Mouse (Mus musculus) liver, embryonic 16.5 days (tissue): Measurements from ENCODE around the gene Bnc2. TPM values are rescaled to one million over a fixed set of nuclear protein-coding genes. Genes with fewer than 3 reads are reported as not detected.

ENCODE experiments used
- ATAC-seq: fragments of 200-750 bp; cut with Nextera tagmentation; 2 replicates; pipeline ENCODE4 v1.8.0; 2017; ENCODE audit warnings: low read depth, mild to moderate bottlenecking, moderate number of reproducible peaks, moderate library complexity
- H3K27ac ChIP-seq: fragments of 300-500 bp; sonication (generic); 2 replicates; pipeline ENCODE4 v1.5.1; 2014; ENCODE audit warnings: mild to moderate bottlenecking, low read length
- H3K27me3 ChIP-seq: fragments of 300-500 bp; sonication (generic); 2 replicates; pipeline ENCODE4 v1.6.1; 2014; ENCODE audit warnings: low read depth, low read length, mixed read lengths; ENCODE audit not compliant: control insufficient read depth, insufficient read depth
- H3K36me3 ChIP-seq: fragments of 300-500 bp; sonication (generic); 2 replicates; pipeline ENCODE4 v1.6.1; 2014; ENCODE audit warnings: mild to moderate bottlenecking; ENCODE audit not compliant: control insufficient read depth, insufficient read depth
- H3K4me1 ChIP-seq: fragments of 300-500 bp; sonication (generic); 2 replicates; pipeline ENCODE4 v1.6.1; 2014; ENCODE audit warnings: low read depth, low read length, mixed read lengths; ENCODE audit not compliant: control insufficient read depth
- H3K4me2 ChIP-seq: fragments of 300-500 bp; sonication (generic); 2 replicates; pipeline ENCODE4 v1.6.1; 2014; ENCODE audit warnings: low read depth, low read length, mixed read lengths
- H3K4me3 ChIP-seq: fragments of 300-500 bp; sonication (generic); 2 replicates; pipeline ENCODE4 v1.5.1; 2014; ENCODE audit warnings: low read depth, mild to moderate bottlenecking, low read length
- H3K9ac ChIP-seq: fragments of 300-500 bp; sonication (generic); 2 replicates; pipeline ENCODE4 v1.6.1; 2014; ENCODE audit warnings: low read depth, low read length
- H3K9me3 ChIP-seq: fragments of 300-500 bp; sonication (generic); replicated peaks from 2 replicates; pipeline ENCODE4 v1.6.1; 2016; ENCODE audit warnings: low read length; ENCODE audit not compliant: control insufficient read depth
- WGBS: fragments of 180-500 bp; shearing (Covaris S2); extraction: QIAGEN DNeasy Blood & Tissue Kit; methylation state at CpG from one replicate; pipeline ENCODE4 v1.1.7; 2014; ENCODE audit not compliant: insufficient replicate concordance; 5-methylcytosine and 5-hydroxymethylcytosine counted together
- polyA plus RNA-seq: library from polyadenylated mRNA; unstranded; fragments of >200 nt; fragmentation: Nextera tagmentation; extraction: Ambion mirVana; gene quantifications from 2 replicates; pipeline ENCODE4 v1.2.1, GENCODE M21; 2015

The Bnc2 gene
- polyA plus RNA-seq, 1 experiment from 2014 or later, result 0.33 TPM

DNA sequence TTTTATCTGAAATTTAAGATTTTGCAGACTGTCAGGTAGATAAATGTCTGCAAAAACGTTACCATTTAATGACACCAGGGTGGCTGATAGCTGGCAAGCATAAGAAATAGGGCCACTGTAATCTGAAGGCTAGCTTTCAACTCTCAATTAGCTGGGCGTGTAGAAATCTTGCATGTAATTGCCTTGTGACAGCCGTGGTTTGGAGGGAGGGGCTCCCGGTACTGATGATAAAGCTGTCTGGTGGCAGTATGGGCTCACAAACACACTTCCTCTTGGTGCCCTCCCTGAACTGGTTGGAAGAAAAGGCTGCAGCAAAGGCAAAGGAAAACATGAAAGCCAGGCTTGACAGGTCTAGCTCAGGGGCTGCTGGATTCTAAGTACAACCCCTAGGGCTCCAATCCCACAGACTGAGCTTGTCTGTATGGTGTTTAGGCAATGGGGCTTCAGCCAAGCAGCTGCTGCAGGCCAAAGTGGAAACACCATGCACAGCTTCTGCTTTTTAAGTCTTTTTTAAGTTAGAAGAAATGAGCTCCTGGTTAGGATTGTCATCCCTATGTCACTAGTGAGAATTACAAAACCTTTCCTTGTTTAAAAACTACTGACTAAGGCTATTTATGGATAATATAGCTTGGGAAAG is 366.7 kb downstream of the Bnc2 start:
- no peaks in the 10 kb centered on the region for H3K9me3 ChIP-seq
- no peak overlapping the region for H3K27ac ChIP-seq
- ATAC-seq, result no peak
- WGBS, result 8% methylated on average over 4 of the region's 4 CpGs
- no peaks in the 10 kb centered on the region for H3K36me3 ChIP-seq
- H3K9ac ChIP-seq, result no peak overlapping the region
- H3K4me2 ChIP-seq, result no peak overlapping the region
- no peak overlapping the region for H3K4me3 ChIP-seq
- H3K27me3 ChIP-seq, result no peaks in the 10 kb centered on the region
- no peaks in the 10 kb centered on the region for H3K4me1 ChIP-seq

DNA sequence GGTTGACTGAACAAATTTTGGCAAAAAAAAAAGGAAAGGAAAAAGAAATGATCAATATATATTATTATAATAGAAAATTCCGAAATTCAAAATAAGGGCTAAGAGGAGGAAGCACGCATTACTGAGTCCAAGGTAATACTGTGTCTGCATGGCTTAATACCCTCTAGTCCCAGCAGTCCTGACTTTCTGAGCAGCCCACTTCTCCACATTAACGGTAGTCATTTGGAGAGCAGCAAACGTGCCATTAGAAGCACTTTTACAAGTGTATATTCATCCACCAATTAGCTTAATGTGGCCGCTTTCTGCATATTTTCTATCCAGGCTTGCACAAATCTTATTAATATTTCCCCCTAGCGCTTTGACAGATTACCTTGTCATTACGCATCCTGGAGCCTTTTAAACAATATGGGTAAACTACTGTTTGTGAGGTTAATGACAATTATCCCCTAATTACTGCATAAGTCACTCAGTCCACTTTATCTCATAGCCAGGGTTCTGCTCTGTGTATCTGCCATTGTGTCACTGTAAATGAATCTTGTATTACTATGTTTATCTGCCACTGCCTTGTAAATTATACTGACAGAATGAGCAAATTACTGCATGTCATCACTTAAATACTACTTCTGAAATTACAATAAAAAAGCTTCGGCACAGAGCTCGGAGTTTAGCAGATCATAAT is 368.0 kb downstream of the Bnc2 start:
- no peaks in the 10 kb centered on the region for H3K4me1 ChIP-seq
- no peaks in the 10 kb centered on the region for H3K36me3 ChIP-seq
- H3K27me3 ChIP-seq, result no peaks in the 10 kb centered on the region
- no peak overlapping the region for H3K4me2 ChIP-seq
- no peaks in the 10 kb centered on the region for H3K9me3 ChIP-seq
- H3K27ac ChIP-seq, result no peak overlapping the region
- H3K4me3 ChIP-seq, result no peak overlapping the region
- no peak for ATAC-seq
- WGBS, result 66% methylated on average over 9 of the region's 9 CpGs
- H3K9ac ChIP-seq, result no peak overlapping the region

DNA sequence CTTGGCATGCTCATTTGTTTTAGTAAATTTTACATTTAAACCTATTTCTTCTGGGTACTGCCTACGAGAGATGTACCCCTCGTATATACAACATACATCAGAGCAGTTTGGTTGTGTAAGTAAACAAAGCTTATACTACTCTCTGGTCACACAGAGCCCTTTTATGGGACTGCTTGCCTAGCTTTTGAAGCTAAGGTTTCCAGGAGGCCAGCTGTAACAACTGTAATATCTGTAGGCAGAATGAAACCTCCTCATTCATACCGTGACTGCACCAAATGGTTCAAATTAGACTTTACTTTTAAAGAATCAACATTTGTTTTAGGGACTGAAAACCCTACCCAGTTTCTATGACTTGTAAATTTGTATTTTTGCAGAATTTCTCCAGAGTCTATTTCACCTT is 372.1 kb downstream of the Bnc2 start:
- H3K27me3 ChIP-seq, result no peaks in the 10 kb centered on the region
- H3K36me3 ChIP-seq, result no peaks in the 10 kb centered on the region
- H3K9ac ChIP-seq, result no peak overlapping the region
- no peak for ATAC-seq
- no peaks in the 10 kb centered on the region for H3K4me1 ChIP-seq
- no peak overlapping the region for H3K27ac ChIP-seq
- no peak overlapping the region for H3K4me3 ChIP-seq
- 63% methylated on average over 3 of the region's 3 CpGs for WGBS
- H3K9me3 ChIP-seq, result no peaks in the 10 kb centered on the region
- H3K4me2 ChIP-seq, result no peak overlapping the region

DNA sequence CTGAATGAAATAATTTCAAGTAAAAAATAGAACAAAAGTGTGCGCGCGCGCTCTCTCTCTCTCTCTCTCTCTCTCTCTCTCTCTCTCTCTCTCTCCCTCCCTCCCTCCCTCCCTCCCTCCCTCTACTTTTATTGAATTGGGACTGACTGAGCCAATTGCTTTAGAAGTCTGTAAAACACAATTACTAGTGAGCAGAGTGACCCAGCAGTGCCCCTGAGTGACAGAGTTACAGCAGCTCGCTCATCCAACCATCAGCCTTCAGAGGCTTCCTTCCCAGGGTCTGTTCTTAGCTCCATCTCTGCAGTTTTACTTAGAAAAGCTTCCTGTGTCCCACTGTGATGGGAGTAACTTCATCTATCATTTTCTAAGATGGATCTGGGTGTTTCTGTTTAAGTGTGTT is 389.9 kb downstream of the Bnc2 start:
- 85% methylated on average over 5 of the region's 5 CpGs for WGBS
- H3K9me3 ChIP-seq, result no peaks in the 10 kb centered on the region
- ATAC-seq, result no peak

DNA sequence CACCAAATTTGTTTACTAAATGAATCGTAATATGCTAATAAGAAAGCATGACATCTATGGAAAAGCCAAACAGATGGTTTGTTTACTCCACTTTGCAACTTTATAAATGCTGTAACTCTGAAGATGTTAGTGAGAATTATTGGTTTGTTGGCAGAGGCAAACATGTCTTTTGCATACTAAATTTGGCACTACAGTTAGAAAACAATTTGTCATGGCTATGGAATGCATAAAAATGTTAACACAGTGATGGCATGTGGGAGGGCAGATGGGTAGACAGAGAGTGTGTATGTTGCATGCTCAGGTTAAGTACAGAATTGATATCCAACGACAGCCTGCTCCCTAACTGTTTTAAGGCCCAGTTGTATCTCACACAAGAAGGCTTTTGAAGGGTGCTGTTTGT is 392.4 kb downstream of the Bnc2 start:
- H3K27ac ChIP-seq, result no peak overlapping the region
- no peaks in the 10 kb centered on the region for H3K36me3 ChIP-seq
- H3K4me3 ChIP-seq, result no peak overlapping the region
- 60% methylated on average over 2 of the region's 2 CpGs for WGBS
- no peak for ATAC-seq
- no peaks in the 10 kb centered on the region for H3K27me3 ChIP-seq
- no peak overlapping the region for H3K9ac ChIP-seq
- H3K4me1 ChIP-seq, result no peaks in the 10 kb centered on the region
- H3K4me2 ChIP-seq, result no peak overlapping the region
- H3K9me3 ChIP-seq, result no peaks in the 10 kb centered on the region

More for the DNA sequence above, 389.9 kb downstream of the Bnc2 start:
- Histone ChIP-seq H3K4me3 (no peak overlapping the region), H3K4me2 (no peak overlapping the region), H3K27me3 (no peaks in the 10 kb centered on the region), H3K27ac (no peak overlapping the region), H3K4me1 (no peaks in the 10 kb centered on the region), H3K9ac (no peak overlapping the region), H3K36me3 (no peaks in the 10 kb centered on the region)

DNA sequence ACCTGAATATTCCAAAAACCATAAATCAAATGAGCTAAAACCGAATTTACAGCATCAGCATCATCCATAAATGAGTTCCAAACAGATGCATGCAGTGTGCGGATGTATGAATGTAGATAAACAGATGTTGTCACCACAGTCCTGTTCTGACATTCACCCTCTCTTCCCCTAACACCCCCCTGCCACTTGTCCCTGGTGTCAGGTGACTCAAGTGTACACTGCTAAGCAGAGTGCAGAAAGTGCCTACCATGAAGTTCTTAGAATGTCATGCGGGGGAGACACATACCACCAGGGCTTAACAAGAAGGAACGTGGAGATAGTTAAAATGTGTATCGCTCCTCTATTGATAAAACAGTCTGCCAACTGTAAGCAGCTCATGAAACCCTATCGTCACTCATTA is 396.9 kb downstream of the Bnc2 start:
- H3K36me3 ChIP-seq, result no peaks in the 10 kb centered on the region
- H3K4me2 ChIP-seq, result no peak overlapping the region
- H3K9me3 ChIP-seq, result no peaks in the 10 kb centered on the region
- H3K27me3 ChIP-seq, result no peaks in the 10 kb centered on the region
- H3K4me3 ChIP-seq, result no peak overlapping the region
- H3K4me1 ChIP-seq, result no peaks in the 10 kb centered on the region
- H3K9ac ChIP-seq, result no peak overlapping the region
- WGBS, result 59% methylated on average over 6 of the region's 6 CpGs
- ATAC-seq, result no peak
- H3K27ac ChIP-seq, result no peak overlapping the region

DNA sequence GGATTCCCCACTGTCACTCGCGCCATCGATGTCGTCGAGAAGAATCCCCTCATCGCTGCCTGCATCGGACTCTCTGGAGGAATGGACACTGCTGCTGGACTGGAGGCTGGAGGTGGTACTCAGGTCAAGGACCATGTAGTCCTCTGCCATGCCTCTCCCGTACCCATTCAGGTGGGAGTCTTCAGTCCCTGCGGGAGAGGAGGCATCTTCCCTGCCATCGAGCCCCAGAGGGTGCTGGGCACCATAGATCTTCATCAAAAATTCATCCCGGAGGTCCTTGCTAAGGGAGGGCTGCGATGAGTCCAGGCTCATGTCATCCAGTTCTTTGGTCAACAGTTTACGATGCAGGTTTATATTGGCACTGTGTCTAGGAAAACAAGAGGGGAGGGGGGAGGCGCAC is 399.0 kb downstream of the Bnc2 start:
- H3K27me3 ChIP-seq, result no peaks in the 10 kb centered on the region
- ATAC-seq, result no peak
- no peaks in the 10 kb centered on the region for H3K36me3 ChIP-seq
- H3K4me2 ChIP-seq, result no peak overlapping the region
- no peak overlapping the region for H3K27ac ChIP-seq
- H3K4me3 ChIP-seq, result no peak overlapping the region
- H3K9me3 ChIP-seq, result no peaks in the 10 kb centered on the region
- no peaks in the 10 kb centered on the region for H3K4me1 ChIP-seq
- 83% methylated on average over 14 of the region's 14 CpGs for WGBS
- H3K9ac ChIP-seq, result no peak overlapping the region

DNA sequence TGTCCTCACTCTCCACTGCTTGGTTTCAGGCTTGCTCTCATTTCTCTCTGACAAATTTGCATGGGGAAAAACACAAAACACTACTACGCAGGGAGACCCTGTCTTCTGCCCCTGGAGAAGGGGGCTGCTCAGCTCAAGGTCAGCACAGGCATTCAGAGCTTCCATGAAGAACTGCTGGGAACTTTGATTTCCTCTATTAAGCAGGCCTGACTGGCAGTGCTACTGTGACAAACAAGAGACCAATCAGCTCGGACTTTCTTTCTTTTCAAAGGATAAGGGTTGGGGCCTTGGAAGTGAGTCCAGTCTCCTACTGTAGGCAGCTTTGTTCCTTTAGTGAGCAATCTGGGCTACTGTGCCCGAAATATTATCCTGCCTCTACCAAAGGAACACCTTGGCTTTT is 400.9 kb downstream of the Bnc2 start:
- 44% methylated on average over 3 of the region's 3 CpGs for WGBS

DNA sequence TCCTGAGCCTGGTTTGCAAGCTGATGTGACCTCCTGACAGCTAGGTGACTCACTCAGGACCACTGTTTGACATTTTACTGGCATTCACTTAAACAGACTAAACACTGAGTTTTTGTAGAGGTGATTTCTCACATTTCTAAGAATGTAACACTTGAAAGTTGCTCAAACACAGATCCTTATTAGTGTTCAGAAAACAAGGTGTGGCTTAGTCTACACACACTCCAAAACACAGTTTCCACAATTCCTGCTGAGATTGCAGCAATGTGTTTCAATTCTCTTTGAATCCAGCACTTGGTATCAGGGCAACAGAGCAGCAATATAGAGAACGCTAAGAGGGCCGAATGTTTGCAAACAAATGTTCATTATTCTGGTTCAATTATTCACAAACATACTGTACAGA is 402.2 kb downstream of the Bnc2 start:
- WGBS, result 71% methylated on average over 2 of the region's 2 CpGs
- no peaks in the 10 kb centered on the region for H3K27me3 ChIP-seq
- H3K4me3 ChIP-seq, result no peak overlapping the region
- H3K36me3 ChIP-seq, result no peaks in the 10 kb centered on the region
- no peaks in the 10 kb centered on the region for H3K9me3 ChIP-seq
- no peak overlapping the region for H3K27ac ChIP-seq
- no peak overlapping the region for H3K9ac ChIP-seq
- H3K4me1 ChIP-seq, result no peaks in the 10 kb centered on the region
- H3K4me2 ChIP-seq, result no peak overlapping the region
- no peak for ATAC-seq

More for the DNA sequence above, 400.9 kb downstream of the Bnc2 start:
- Histone ChIP-seq H3K9me3 (no peaks in the 10 kb centered on the region), H3K4me1 (no peaks in the 10 kb centered on the region), H3K27me3 (no peaks in the 10 kb centered on the region), H3K9ac (no peak overlapping the region), H3K4me2 (no peak overlapping the region), H3K36me3 (no peaks in the 10 kb centered on the region), H3K27ac (no peak overlapping the region), H3K4me3 (no peak overlapping the region)
- ATAC-seq, result no peak
